Mouse (Mus musculus): Measurements from ENCODE around the gene Mef2c.

DNA sequence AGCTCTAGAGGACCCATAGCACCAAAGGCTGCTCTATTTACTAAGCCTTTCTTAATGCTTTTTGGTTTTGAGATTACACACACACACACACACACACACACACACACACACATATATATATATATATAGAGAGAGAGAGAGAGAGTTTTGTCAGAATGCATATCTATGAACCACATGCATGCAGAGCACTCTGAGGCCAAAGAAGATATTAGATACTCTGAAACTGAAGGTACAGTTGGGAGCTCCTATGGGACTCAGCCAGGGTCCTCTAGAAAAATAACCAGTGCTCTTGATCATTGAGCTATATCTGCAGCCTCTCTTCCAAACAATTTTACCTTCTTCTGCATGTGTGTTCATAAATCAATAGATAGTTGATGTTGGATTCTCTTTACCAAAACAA lies 47.4 kb downstream of the Mef2c start:
- no peak for TF ChIP-seq CTCF (IDR thresholded peaks at IDR 0.05; ENCODE audit: extremely low read depth, insufficient read depth, low read length)
- TF ChIP-seq POLR2A (IDR thresholded peaks at IDR 0.05; ENCODE audit: extremely low read depth, insufficient read depth, low read length), result no peak
